Mouse (Mus musculus): Measurements from ENCODE around the gene Ism2.

- no peak for TF ChIP-seq CTCF (IDR thresholded peaks at IDR 0.05; ENCODE audit: low read depth)
- no peak for TF ChIP-seq EP300 (IDR thresholded peaks at IDR 0.05; ENCODE audit: low read depth)
These were observed 16.8 kb downstream of the Ism2 start for GRCm38 (mm10) chr12:87282743-87283142.
